Mouse (Mus musculus) kidney, embryonic 14.5 days (tissue): Measurements from ENCODE around the gene Kcnip2. TPM values are rescaled to one million over a fixed set of nuclear protein-coding genes. Genes with fewer than 3 reads are reported as not detected.
"Not testable (repeated sequence)": the region's sequence is repeated elsewhere in the genome, so short reads cannot be mapped to it uniquely, and the experiment has no call there.

Source experiments
- ATAC-seq: fragments of 200-750 bp; cut with Nextera tagmentation; 2 replicates; pipeline ENCODE4 v1.8.0; 2017; ENCODE audit warnings: moderate number of reproducible peaks, mild to moderate bottlenecking, moderate TSS enrichment, moderate library complexity; ENCODE audit not compliant: low FRiP score, low TSS enrichment
- H3K27ac ChIP-seq: fragments of 300-500 bp; sonication (generic); 2 replicates; pipeline ENCODE4 v1.5.1; 2014; ENCODE audit warnings: low read depth, mild to moderate bottlenecking, low read length, moderate library complexity, mixed read lengths
- H3K27me3 ChIP-seq: fragments of 300-500 bp; sonication (generic); 2 replicates; pipeline ENCODE4 v1.6.1; 2014; ENCODE audit warnings: mild to moderate bottlenecking, low read length; ENCODE audit not compliant: control insufficient read depth, insufficient read depth
- H3K36me3 ChIP-seq: fragments of 300-500 bp; sonication (generic); 2 replicates; pipeline ENCODE4 v1.6.1; 2014; ENCODE audit warnings: low read length, mixed read lengths; ENCODE audit not compliant: control insufficient read depth, insufficient read depth
- H3K4me1 ChIP-seq: fragments of 300-500 bp; sonication (generic); 2 replicates; pipeline ENCODE4 v1.6.1; 2014; ENCODE audit warnings: low read length, mixed read lengths; ENCODE audit not compliant: control insufficient read depth, insufficient read depth
- H3K4me2 ChIP-seq: fragments of 300-500 bp; sonication (generic); replicated peaks from 2 replicates; pipeline ENCODE4 v1.6.1; 2014; ENCODE audit warnings: low read depth, mild to moderate bottlenecking, low read length
- H3K4me3 ChIP-seq: fragments of 300-500 bp; sonication (generic); 2 replicates; pipeline ENCODE4 v1.5.1; 2014; ENCODE audit warnings: mild to moderate bottlenecking, low read length
- H3K9ac ChIP-seq: fragments of 300-500 bp; sonication (generic); 2 replicates; pipeline ENCODE4 v1.6.1; 2014; ENCODE audit warnings: low read depth, mild to moderate bottlenecking, low read length, moderate library complexity
- H3K9me3 ChIP-seq: fragments of 300-500 bp; sonication (generic); 2 replicates; pipeline ENCODE4 v1.6.1; 2016; ENCODE audit warnings: low read length; ENCODE audit not compliant: control insufficient read depth
- WGBS: fragments of 180-500 bp; shearing (Covaris S2); extraction: QIAGEN DNeasy Blood & Tissue Kit; methylation state at CpG from one replicate; pipeline ENCODE4 v1.1.7; 2014; 5-methylcytosine and 5-hydroxymethylcytosine counted together
- polyA plus RNA-seq: library from polyadenylated mRNA; unstranded; fragments of >200 nt; fragmentation: Nextera tagmentation; extraction: Ambion mirVana; gene quantifications from 2 replicates; pipeline ENCODE4 v1.2.1, GENCODE M21; 2014

Kcnip2 gene
- polyA plus RNA-seq, 1 experiment from 2014 or later, result 2.0 TPM

DNA sequence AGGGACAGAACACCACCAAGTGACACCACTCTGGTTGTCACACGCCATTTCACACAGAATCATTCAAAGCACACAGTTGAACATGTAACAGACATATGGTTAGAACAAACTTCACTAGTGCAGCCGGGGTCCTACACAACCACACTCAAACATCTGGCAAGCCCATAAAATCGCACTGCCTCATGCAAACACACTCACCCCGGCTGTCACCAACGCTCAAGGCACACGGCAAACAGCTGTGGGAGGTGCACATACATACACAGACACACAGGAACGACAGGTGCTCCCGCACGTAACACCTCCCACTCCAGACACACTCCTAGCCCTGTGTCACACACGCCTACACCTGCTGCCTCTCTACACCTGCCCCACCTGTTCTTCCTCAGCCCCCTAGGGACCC is 691 bp downstream of the Kcnip2 start:
- peaks cover 38% of the 10 kb centered on the region for H3K4me1 ChIP-seq

DNA sequence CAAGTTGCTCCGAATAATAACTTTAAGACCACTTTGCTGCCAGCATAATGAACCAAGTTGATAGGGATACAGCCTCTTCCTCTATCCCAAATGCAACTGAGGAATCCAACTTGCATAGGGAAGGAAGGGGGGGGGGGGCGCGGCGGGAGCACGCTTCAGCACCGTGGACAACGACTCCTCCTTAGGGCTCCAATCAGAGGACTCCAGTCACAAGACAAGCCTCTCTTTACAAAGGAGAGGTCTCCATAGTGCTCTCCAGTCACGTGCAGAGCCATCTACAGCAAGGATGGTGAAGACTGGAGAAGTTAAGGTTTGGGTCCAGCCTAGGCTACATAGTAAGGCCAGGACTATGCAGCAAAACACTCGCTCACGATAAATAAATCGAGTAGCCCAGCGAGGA is 2.1 kb downstream of the Kcnip2 start:
- Histone ChIP-seq H3K9me3 (no peaks in the 10 kb centered on the region), H3K27ac (no peak overlapping the region), H3K4me1 (peaks cover 38% of the 10 kb centered on the region), H3K9ac (no peak overlapping the region), H3K4me3 (no peak overlapping the region), H3K4me2 (no peak overlapping the region), H3K27me3 (no peaks in the 10 kb centered on the region), H3K36me3 (no peaks in the 10 kb centered on the region)
- no peak for ATAC-seq
- 13% methylated on average over 12 of the region's 12 CpGs for WGBS

More for the DNA sequence above, 691 bp downstream of the Kcnip2 start:
- peak overlapping the region; percentile 35 for H3K4me3 ChIP-seq
- H3K36me3 ChIP-seq, result no peaks in the 10 kb centered on the region
- H3K9ac ChIP-seq, result peak overlapping the region; percentile 38; the same call in 1 of the 2 replicates
- H3K9me3 ChIP-seq, result no peaks in the 10 kb centered on the region
- H3K27me3 ChIP-seq, result no peaks in the 10 kb centered on the region
- no peak overlapping the region for H3K27ac ChIP-seq
- no peak for ATAC-seq
- 47% methylated on average over 10 of the region's 10 CpGs for WGBS
- H3K4me2 ChIP-seq, result peak overlapping the region; percentile 74

DNA sequence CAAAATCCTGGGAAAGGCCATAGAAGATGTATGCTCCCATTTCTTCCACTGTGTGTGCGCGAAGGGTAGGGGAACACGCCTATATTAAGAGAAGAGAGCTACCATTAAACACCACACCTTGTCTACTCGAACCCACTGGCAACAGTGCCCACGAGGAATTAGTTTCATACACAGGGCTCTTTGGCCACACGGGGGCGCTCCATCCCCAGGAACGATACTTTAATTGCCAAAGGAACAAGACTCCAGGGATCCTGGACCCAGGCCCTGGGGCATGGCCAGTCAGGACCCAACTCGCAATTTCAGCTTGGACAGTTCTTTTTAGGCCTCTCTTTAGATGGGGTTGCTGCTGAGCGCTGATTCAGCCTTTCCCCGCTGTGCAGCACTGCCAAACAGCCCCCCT is 2.6 kb downstream of the Kcnip2 start:
- H3K27me3 ChIP-seq, result no peaks in the 10 kb centered on the region
- H3K9me3 ChIP-seq, result no peaks in the 10 kb centered on the region
- no peaks in the 10 kb centered on the region for H3K36me3 ChIP-seq
- H3K4me3 ChIP-seq, result no peak overlapping the region
- WGBS, result 11% methylated on average over 11 of the region's 11 CpGs
- H3K27ac ChIP-seq, result no peak overlapping the region
- ATAC-seq, result no peak
- H3K9ac ChIP-seq, result no peak overlapping the region
- peaks cover 38% of the 10 kb centered on the region for H3K4me1 ChIP-seq
- no peak overlapping the region for H3K4me2 ChIP-seq

DNA sequence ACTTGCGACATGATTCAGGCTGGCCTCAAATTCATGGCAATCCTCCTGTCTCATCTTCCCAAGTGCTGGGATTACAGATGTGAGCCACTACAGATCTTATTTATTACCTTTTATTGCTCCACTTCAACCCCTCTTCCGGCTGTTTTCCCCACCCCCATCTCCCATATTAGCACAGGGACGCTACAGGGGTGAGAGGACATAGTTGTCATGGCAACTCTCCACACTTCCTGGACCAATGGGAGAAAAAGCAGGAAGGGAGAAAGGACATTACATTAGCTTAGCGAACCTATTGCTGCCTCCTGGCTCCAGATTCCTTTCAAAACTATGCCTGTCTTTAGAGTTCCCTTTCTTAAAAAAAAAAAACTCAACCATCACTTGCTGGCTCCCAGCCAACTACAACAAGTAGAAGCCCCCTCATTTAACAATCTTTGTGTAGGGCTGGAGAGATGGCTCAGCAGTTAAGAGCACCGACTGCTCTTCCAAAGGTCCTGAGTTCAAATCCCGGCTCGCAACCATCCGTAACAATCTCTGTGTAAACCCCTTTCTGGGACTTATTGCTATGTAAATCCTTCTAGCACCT is 3.1 kb downstream of the Kcnip2 start:
- 14% methylated on average over 8 of the region's 8 CpGs for WGBS
- Histone ChIP-seq H3K4me1 (peaks cover 38% of the 10 kb centered on the region), H3K4me3 (0 out of 2 replicates have a peak overlapping the region, but pooled peaks have one; percentile 18), H3K9ac (no peak overlapping the region), H3K4me2 (peak overlapping the region; percentile 43), H3K27ac (no peak overlapping the region), H3K9me3 (no peaks in the 10 kb centered on the region), H3K27me3 (no peaks in the 10 kb centered on the region), H3K36me3 (no peaks in the 10 kb centered on the region)
- no peak for ATAC-seq

DNA sequence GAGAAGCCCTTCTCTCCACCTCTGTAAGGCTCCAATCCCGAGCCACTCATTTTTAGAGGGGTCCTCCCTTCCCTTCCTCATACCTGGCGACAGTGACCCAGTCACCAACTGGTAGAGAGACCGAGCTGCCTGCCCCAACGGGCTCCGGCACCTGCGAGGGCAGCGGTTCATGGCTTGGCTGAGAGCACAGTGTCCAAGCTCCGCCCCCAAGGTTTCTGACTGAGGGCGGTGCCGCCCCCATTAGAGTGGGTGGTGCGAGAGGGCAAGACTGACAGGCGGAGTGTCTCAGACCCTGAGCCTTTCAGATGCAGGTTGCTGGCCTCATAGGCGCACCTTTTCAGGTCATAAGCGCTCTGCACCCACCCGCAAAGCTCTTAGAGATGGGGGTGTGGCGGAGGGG is 3.7 kb downstream of the Kcnip2 start:
- Histone ChIP-seq H3K9me3 (no peaks in the 10 kb centered on the region), H3K36me3 (no peaks in the 10 kb centered on the region), H3K4me2 (peak overlapping the region; percentile 43), H3K9ac (no peak overlapping the region), H3K27ac (no peak overlapping the region), H3K4me1 (peaks cover 33% of the 10 kb centered on the region), H3K27me3 (no peaks in the 10 kb centered on the region), H3K4me3 (peak overlapping the region; percentile 18)
- WGBS, result 2% methylated on average over 16 of the region's 16 CpGs
- peak; percentile 37 for ATAC-seq

DNA sequence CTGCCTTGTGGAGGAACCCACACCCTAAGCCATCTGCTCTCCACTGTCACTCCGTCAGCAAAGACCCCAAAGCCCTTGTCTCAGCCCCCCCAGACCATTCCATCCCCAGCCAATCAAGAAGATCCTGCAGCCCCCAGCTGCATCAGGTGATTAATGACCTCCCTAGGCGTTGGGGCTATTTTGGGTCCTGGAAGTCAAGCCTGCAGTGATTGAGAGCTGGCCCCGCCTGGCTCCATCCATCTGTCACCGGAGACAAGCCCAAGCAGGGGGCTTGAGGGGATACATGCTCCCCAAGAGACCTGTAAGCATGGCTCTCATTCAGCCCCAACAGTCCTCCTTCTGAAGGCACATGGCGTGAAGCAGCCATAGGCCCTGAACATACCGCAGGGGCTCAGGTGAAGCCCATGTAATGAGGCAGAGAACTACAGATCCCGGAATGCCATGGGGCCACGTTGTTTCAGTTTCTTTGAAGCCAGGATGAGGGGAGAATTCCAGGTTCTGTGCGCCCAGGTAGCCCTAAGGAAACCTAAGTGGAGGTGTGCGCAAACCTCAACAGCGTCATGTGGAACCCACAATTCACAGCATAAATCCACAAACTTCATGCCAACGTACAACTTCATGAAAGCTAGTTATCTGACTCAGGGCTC is 4.7 kb downstream of the Kcnip2 start:
- no peak overlapping the region for H3K4me2 ChIP-seq
- H3K36me3 ChIP-seq, result no peaks in the 10 kb centered on the region
- ATAC-seq, result no peak
- no peaks in the 10 kb centered on the region for H3K27me3 ChIP-seq
- peaks cover 23% of the 10 kb centered on the region for H3K4me1 ChIP-seq
- H3K9ac ChIP-seq, result no peak overlapping the region
- no peak overlapping the region for H3K27ac ChIP-seq
- no peaks in the 10 kb centered on the region for H3K9me3 ChIP-seq
- H3K4me3 ChIP-seq, result no peak overlapping the region
- 49% methylated on average over 12 of the region's 12 CpGs for WGBS

DNA sequence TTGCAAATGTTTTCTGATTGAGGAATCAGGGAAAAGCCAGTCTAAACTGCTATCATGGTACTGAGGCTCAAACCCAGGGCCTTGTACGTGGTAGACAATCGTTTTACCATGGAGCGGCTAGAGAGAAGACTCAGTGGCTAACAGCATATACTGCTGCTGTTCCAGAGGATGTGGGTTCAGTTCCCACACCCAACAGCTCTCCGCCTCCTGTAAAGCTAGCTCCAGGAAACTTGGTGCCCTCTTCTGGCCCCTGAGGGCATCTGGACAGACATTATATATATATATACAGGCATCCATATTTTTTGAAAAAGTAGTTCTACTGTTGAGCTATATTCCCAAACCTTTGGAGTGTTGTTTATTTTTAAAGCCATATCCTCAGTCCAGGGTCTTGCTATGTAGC is 8.1 kb downstream of the Kcnip2 start:
- Histone ChIP-seq H3K4me1 (peaks cover 9% of the 10 kb centered on the region), H3K27me3 (no peaks in the 10 kb centered on the region), H3K9me3 (no peaks in the 10 kb centered on the region), H3K9ac (no peak overlapping the region), H3K4me2 (no peak overlapping the region), H3K36me3 (no peaks in the 10 kb centered on the region), H3K27ac (no peak overlapping the region), H3K4me3 (no peak overlapping the region)
- ATAC-seq, result no peak
- 91% methylated on average over 4 of the region's 4 CpGs for WGBS

DNA sequence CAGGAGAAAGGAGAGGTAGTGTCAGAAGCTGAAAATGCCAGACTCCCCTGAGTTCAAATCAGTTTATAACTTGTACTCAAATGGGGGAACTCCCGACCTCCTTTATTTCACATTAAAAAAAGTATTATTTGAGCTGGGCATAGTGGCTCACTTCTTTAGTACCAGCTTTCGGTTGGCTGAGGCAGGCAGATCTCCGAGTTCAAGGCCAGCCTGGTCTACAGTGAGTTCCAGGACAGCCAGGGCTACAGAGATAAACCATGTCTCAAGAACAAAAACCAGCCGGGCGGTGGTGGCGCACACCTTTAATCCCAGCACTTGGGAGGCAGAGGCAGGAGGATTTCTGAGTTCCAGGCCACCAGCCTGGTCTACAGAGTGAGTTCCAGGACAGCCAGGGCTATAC is 10.0 kb downstream of the Kcnip2 start:
- not testable (repeated sequence) for H3K9me3 ChIP-seq, H3K4me2 ChIP-seq, ATAC-seq, H3K9ac ChIP-seq, H3K4me3 ChIP-seq, H3K27ac ChIP-seq, H3K36me3 ChIP-seq, H3K4me1 ChIP-seq, H3K27me3 ChIP-seq
- WGBS, result 94% methylated on average over 6 of the region's 6 CpGs

DNA sequence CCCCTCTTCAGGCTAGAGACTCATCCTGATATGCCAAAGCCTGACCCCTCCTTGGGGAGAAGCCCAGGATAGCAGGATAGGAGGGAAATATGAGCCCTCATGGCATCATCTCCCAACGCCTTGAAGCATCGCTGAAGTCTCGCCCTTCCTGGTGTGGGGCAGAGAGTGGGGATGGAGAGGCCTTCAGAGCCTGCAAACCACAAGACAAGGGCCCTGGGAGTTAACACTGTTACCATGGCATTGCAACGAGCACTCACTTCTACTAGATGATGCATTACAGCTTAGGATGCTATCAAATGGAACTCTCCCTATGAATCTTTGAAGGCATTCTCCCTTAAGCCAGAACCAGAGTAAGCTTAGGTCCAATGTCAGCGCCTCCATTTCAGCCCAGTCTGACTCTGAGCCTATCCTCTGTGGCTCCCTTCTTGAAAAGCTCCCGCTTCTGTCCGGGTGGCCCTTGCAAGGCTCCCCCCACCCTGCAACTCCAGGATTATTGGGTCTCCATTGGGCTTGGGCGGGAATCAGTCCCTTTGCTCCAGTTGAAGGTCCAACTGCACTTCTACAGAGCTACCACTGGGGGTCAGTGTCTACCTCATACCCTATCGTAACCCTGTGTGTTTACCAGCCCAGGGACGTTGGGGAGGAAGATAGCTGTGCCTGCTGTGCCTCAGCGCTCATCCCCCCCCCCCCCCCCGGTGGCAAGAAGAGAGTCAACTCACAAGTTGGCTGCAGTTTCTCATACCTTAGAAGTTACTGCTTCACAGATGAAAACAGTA is 11.1 kb downstream of the Kcnip2 start:
- ATAC-seq, result peak; percentile 66; the same call in 1 of the 2 replicates
- Histone ChIP-seq H3K4me1 (no peaks in the 10 kb centered on the region), H3K9me3 (no peaks in the 10 kb centered on the region), H3K4me2 (no peak overlapping the region), H3K4me3 (no peak overlapping the region), H3K27me3 (no peaks in the 10 kb centered on the region), H3K36me3 (no peaks in the 10 kb centered on the region), H3K9ac (no peak overlapping the region), H3K27ac (no peak overlapping the region)
- WGBS, result 20% methylated on average over 12 of the region's 12 CpGs
